Mouse (Mus musculus): ENCODE measurements around the gene Tgfb1.

GRCm38 (mm10) chr7:25655601-25656428 lies 31.0 kb upstream of the Tgfb1 start:
- TF ChIP-seq POLR2A (IDR thresholded peaks at IDR 0.05; ENCODE audit: control insufficient read depth, extremely low read depth, insufficient read depth, low read length, poor library complexity), result no peak
- no peak for TF ChIP-seq CTCF (IDR thresholded peaks at IDR 0.05; ENCODE audit: borderline replicate concordance, control insufficient read depth, extremely low read depth, insufficient read depth, low read length, poor library complexity)

All from thymus, adult 2 months (tissue).